Mouse (Mus musculus) heart, postnatal 25 days (tissue): ENCODE data around the gene Tcte1. TPM values are rescaled to one million over a fixed set of nuclear protein-coding genes. Genes with fewer than 3 reads are reported as not detected.

Experiments used
- DNase-seq: peaks from one replicate; pipeline ENCODE4 v3.0.0; 2022; ENCODE audit warnings: low spot score
- intact Hi-C: fragments of 180-260 bp; cut with DNase I; formaldehyde crosslinking; loops from one replicate; pipeline ENCODE4 v1.15.1; 2025
- total RNA-seq, 2 experiments: library from RNA; stranded (reverse); gene quantifications; 2 replicates each; pipeline ENCODE4 v1.2.3; 2021

The Tcte1 gene
- total RNA-seq, 2 experiments from 2014 or later: not detected

GRCm38 (mm10) chr17:45559732-45560525 lies 36.7 kb downstream of the Tcte1 start:
- intact Hi-C loops: loop anchor here (10.0 kb wide), 1 partner anchor 475 kb away; the partner anchor contains the start of gene Vegfa
- no peak for DNase-seq

GRCm38 (mm10) chr17:45563216-45563615 lies 40.0 kb downstream of the Tcte1 start:
- DNase-seq: no peak
- intact Hi-C loops: loop anchor here (10.0 kb wide), 1 partner anchor 472 kb away; the partner anchor contains the start of gene Vegfa

DNA sequence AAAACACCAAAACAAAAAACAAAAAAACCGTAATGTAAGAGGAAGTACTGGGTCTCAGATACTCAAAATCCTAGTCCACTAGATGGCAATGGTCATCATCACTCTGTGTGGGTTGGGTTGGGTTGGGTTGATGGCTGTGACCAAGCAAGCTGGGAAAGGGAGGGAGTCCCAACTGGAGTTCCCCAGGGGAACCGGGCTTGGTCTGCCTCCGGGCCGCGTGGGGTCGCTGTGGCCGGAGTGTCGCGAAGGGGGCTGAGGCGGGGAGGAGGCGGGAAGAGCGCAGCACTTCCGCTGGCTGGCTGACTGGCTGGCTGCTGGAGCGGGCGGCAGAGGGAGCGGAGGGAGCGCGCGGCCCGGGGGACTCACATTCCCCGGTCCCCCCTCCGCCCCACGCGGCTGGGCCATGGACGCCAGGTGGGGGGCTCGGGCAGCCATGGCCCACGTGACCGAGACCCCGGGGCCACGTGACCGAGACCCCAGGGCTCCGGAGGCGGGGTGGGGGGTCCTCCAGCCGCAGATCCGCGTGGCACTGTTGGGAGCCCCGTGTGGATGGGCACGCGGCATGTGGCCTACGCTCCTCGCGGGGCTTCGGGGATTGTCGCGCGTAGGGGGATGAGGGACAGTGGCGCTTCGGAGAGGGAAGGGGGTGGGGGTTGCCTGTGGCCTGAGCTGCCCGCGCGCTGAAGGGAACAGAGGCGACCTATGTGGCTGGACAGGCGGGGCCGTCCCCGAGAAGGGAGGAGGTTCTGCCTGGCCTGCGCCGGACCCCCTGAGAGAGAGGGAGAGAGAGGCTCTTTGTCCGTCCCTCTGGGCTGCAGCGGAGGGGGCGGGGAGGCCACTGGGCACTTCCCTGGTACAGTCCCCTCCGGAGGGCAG lies 40.7 kb downstream of the Tcte1 start, which contains the start of gene Slc35b2:
Gene Slc35b2, plus strand, starts transcription at position 220 of the 876 bp plus-strand sequence.
- peak; percentile 91 for DNase-seq
- intact Hi-C loops: loop anchor here (10.0 kb wide), 1 partner anchor 471 kb away; the partner anchor contains the start of gene Vegfa

GRCm38 (mm10) chr17:45564531-45565084 lies 41.4 kb downstream of the Tcte1 start:
- DNase-seq: no peak
- intact Hi-C loops: loop anchor here (10.0 kb wide), 1 partner anchor 470 kb away; the partner anchor contains the start of gene Vegfa

- DNase-seq: no peak
- intact Hi-C loops: loop anchor here (10.0 kb wide), 1 partner anchor 470 kb away; the partner anchor contains the start of gene Vegfa
Measured at GRCm38 (mm10) chr17:45565103-45565502, 41.9 kb downstream of the Tcte1 start.

- DNase-seq: no peak
- intact Hi-C loops: loop anchor here (10.0 kb wide), 1 partner anchor 469 kb away; the partner anchor contains the start of gene Vegfa
Measured at GRCm38 (mm10) chr17:45566031-45566359, 42.8 kb downstream of the Tcte1 start.

DNA sequence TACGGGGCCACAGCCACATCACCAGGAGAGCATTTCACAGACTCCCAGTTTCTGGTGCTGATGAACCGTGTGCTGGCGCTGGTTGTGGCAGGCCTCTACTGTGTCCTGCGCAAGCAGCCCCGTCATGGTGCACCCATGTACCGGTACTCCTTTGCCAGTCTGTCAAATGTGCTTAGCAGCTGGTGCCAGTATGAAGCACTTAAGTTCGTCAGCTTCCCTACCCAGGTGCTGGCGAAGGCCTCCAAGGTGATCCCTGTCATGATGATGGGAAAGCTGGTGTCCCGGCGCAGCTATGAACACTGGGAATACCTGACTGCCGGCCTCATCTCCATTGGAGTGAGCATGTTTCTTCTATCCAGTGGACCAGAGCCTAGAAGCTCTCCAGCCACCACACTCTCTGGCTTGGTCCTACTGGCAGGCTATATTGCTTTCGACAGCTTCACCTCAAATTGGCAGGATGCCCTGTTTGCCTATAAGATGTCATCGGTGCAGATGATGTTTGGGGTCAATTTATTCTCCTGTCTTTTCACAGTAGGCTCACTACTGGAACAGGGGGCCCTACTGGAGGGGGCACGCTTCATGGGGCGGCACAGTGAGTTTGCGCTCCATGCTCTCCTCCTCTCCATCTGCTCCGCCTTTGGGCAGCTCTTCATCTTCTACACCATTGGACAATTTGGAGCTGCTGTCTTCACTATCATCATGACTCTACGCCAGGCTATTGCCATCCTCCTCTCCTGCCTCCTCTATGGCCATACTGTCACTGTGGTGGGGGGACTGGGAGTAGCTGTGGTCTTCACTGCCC lies 43.3 kb downstream of the Tcte1 start:
- intact Hi-C loops: loop anchor here (10.0 kb wide), 1 partner anchor 468 kb away; the partner anchor contains the start of gene Vegfa
- no peak for DNase-seq

DNA sequence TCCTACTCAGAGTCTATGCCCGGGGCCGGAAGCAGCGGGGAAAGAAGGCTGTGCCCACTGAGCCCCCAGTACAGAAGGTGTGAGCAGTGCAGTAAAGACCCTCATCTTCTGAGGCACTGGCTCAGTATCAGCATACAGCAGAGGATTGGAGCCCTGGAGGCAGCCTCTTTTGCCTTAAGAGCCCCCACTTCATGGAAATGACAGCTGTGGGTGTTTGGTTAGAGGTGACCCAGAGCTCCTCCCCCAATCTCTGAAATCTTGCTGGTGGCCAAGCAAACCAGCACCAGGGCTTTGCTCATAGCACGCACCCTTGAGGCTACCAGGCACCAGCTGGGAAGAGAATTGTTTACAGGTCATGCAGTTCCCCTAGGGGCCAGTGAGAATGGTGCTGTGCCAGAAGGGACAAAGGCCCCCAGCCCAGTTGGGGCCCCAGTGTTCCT lies 43.9 kb downstream of the Tcte1 start:
- DNase-seq: no peak
- intact Hi-C loops: loop anchor here (10.0 kb wide), 1 partner anchor 468 kb away; the partner anchor contains the start of gene Vegfa

DNA sequence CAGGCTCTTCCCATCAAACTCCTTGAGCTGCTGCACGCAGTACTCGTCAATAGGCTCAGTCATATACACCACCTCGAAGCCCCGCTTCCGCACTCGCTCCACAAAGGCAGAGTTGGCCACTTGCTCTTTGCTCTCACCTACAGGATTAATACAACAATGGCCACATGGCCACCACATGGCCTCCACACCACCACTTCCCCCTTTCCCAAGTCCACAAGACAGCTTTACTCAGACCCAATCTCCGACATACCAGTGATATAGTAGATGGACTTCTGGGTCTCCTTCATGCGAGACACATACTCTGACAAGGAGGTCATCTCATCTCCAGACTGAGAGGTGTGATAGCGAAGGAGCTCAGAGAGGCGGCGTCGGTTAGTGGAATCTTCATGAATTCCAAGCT lies 45.8 kb downstream of the Tcte1 start:
- intact Hi-C loops: loop anchor here (10.0 kb wide), 1 partner anchor 466 kb away; the partner anchor contains the start of gene Vegfa
- DNase-seq: no peak

- no peak for DNase-seq
- intact Hi-C loops: loop anchor here (10.0 kb wide), 1 partner anchor 465 kb away; the partner anchor contains the start of gene Vegfa
Measured at GRCm38 (mm10) chr17:45569999-45570398, 46.8 kb downstream of the Tcte1 start.

DNA sequence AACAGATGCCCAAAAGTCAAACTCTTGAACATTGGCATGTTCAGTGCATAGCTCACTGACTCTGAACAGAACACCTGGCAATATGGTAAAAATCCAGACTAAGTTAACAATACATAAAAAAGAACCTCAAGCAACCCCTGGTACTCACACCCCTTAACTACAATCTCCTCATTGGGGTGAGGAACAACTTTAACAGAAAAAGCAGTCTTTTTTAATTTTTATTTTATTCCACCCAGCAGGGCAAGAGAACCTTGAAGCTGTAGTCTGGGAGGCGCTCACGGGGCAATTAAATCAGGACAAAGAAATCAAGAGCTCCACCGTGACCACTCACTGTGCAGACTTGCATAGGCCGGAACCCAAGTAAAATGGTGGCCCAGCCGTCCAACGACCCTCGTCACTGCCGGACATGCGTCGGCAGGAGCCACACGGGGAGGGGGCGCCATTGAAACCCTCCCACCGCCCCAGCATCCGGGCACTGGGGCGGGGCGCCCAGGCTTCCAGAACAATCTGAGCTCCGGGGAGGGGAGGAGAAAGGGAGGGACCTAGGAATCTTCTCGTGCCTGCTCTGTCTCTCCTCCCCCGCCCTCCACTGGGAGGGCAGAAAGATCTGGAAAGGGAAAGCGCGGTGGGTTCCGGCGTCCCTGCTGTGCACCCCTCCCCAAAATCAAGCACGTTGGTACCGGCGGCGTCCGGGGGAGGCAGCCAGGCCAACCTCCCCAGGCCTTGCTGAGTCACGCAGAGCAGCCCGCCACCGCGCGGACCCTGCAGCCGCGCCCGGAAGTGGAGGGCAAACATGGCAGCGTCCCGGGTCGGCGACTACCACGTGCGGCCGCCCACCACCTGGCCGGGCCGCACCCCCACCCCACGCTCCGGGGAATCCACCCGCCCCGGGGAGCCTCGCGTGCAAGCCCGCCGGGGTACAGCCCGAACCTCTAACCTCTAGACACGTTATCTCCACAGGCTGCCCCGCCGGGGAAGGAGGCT lies 49.2 kb downstream of the Tcte1 start:
- peak; percentile 75 for DNase-seq
- intact Hi-C loops: no loop called here

- peak; percentile 97 for DNase-seq
- intact Hi-C loops: no loop called here
Measured at GRCm38 (mm10) chr17:45573087-45573779, 50.0 kb downstream of the Tcte1 start, which contains the start of gene Hsp90ab1. TSS of gene Hsp90ab1 (minus strand) at chr17:45573271.

GRCm38 (mm10) chr17:45573780-45574123 lies 50.5 kb downstream of the Tcte1 start:
- intact Hi-C loops: no loop called here
- peak; percentile 92 for DNase-seq

DNA sequence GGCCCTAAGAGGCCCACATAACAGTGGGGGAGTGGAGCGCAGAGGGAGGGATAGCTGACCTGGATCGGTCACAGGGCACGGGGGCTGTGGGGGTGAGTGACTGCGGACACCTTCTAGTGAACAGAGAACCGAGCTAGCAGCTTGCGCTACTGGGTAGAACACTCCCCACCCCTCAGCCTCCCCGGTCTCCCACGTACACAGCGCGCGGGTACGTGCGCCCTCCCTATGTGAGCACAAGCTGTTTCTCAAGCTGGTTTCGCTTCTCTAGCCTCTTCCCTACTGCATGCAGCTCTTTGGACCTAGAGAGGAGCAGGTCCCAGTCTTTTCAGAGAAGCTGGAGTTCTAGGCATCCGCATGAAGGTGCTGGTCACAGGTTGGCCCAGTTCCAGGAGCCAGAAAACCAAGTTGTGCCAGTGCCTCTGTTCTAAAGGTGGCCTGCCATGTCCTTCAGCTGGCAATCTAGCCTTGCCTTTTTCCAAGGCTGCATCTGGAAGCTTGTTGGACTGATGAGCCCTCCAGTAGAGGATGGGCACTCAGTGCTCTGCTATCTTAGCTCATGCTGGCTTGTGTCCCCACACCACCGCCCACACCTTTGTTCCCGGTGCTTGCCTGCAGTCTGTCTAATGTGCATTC lies 51.0 kb downstream of the Tcte1 start:
- peak; percentile 60 for DNase-seq
- intact Hi-C loops: no loop called here

DNA sequence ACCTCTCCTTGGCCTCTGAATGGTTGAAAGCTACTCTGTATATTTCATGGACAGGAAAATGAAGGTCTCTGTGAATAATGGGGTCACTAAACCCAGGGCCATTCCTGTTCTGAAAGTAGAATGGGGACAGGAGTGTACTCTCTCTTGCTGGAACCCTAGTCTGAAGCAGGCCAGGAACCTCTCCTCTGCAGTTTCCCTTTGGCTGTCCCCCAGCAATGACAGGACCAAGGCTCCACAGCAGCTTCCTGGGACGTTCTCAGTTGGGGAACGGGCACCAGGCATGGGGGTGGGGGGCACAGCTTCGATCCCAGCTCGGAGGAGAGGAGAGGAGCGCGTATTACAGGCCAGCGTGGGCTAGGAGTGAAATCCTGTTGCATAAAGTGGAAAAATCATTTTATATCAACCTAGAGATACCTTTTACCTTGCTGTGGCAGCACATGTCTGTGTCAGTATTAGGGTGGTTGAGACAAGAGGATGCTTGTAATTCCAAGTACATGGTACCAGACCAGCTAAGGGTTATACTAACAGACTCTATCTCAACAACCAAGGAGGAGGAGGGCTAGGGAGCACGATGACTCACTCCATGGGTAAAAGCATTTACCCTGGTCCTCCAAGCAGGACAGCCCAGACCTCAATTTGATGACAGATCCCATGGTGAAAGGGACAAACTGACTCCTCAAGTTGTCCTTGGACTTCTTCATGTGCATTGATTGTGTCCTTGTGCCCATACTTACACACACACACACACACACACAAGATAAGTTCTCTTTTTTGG lies 52.1 kb downstream of the Tcte1 start:
- intact Hi-C loops: loop anchor here (5.0 kb wide), 1 partner anchor 147 kb away; no protein-coding TSS in a partner anchor
- no peak for DNase-seq

- intact Hi-C loops: loop anchor here (5.0 kb wide), 1 partner anchor 144 kb away; no protein-coding TSS in a partner anchor
- DNase-seq: no peak
Measured at GRCm38 (mm10) chr17:45578242-45578641, 55.0 kb downstream of the Tcte1 start.
